In the genomic region with DNA sequence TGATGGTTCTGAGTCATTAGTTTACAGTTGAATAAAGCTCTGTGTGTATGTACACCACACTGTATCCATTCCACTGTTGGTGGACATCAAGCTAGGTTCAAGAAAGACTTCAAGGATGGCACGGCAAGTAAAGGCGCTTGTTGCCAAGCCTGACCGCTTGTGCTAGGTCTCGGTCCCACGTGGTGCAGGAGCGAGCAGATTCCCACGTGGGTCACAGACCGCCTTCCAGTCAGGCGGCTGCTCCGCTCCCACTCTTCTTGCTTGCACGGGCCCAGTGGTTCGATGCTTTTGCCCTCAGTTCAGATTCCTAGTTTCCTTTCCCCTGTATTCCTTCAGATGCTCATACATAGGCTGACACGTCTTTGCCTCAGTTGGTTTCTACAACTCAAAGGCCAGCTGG, we compare ENCODE assay signal across 8 mouse cellular contexts. TPM values are rescaled to one million over a fixed set of nuclear protein-coding genes. Genes with fewer than 3 reads are reported as not detected.
A peak's percentile ranks its signal among the peaks of the same experiment; 100 is the strongest.
DNase-seq lines count a peak whose midpoint lies in the region; ATAC-seq lines count a peak whose summit lies in the region.

No protein-coding gene starts in this region.

- peaks cover 2% of the 10 kb centered on the region; the same call in 1 of the 2 replicates for H3K36me3 ChIP-seq in kidney, embryonic 14.5 days (ENCODE audit: control insufficient read depth, insufficient read depth, low read length)
- H3K36me3 ChIP-seq in hindbrain, embryonic 12.5 days: no peaks in the 10 kb centered on the region
- no peaks in the 10 kb centered on the region for H3K36me3 ChIP-seq in midbrain, embryonic 12.5 days

- H3K4me1 ChIP-seq in kidney, embryonic 14.5 days (ENCODE audit: control insufficient read depth, insufficient read depth, low read length): peaks cover 20% of the 10 kb centered on the region
- peaks cover 26% of the 10 kb centered on the region for H3K4me1 ChIP-seq in hindbrain, embryonic 12.5 days
- H3K4me1 ChIP-seq in midbrain, embryonic 12.5 days: peaks cover 28% of the 10 kb centered on the region

- no peak overlapping the region for H3K27ac ChIP-seq in kidney, embryonic 14.5 days (ENCODE audit: low read depth, low read length)
- 0 out of 2 replicates have a peak overlapping the region, but pooled peaks have one; percentile 88 for H3K27ac ChIP-seq in hindbrain, embryonic 12.5 days
- no peak overlapping the region for H3K27ac ChIP-seq in midbrain, embryonic 12.5 days (replicated peaks)

- H3K9me3 ChIP-seq in kidney, embryonic 14.5 days (ENCODE audit: control insufficient read depth, low read length): no peaks in the 10 kb centered on the region
- no peaks in the 10 kb centered on the region for H3K9me3 ChIP-seq in hindbrain, embryonic 12.5 days (replicated peaks)
- H3K9me3 ChIP-seq in midbrain, embryonic 12.5 days: no peaks in the 10 kb centered on the region

- no peak overlapping the region for H3K9ac ChIP-seq in kidney, embryonic 14.5 days (ENCODE audit: low read depth, low read length)
- H3K9ac ChIP-seq in hindbrain, embryonic 12.5 days: peak overlapping the region; percentile 93
- peak overlapping the region; percentile 96; the same call in 1 of the 2 replicates for H3K9ac ChIP-seq in midbrain, embryonic 12.5 days (replicated peaks)

- peak overlapping the region; percentile 47 for H3K4me2 ChIP-seq in kidney, embryonic 14.5 days (replicated peaks; ENCODE audit: low read depth, low read length)
- peak overlapping the region; percentile 63 for H3K4me2 ChIP-seq in hindbrain, embryonic 12.5 days (replicated peaks)
- H3K4me2 ChIP-seq in midbrain, embryonic 12.5 days (replicated peaks): peak overlapping the region; percentile 97

- no peak for ATAC-seq in kidney, embryonic 14.5 days (ENCODE audit: low FRiP score, low TSS enrichment)
- no peak for ATAC-seq in hindbrain, embryonic 12.5 days (ENCODE audit: low FRiP score)
- ATAC-seq in midbrain, embryonic 12.5 days (ENCODE audit: low FRiP score, low read depth): no peak

- H3K4me3 ChIP-seq in kidney, embryonic 14.5 days (ENCODE audit: low read length): peak overlapping the region; percentile 67; the same call in 1 of the 2 replicates
- peak overlapping the region; percentile 89 for H3K4me3 ChIP-seq in hindbrain, embryonic 12.5 days
- H3K4me3 ChIP-seq in midbrain, embryonic 12.5 days: peak overlapping the region; percentile 95

- no peak for DNase-seq in kidney, postnatal 10 days
- peak; percentile 38 for DNase-seq in cerebellum, adult 9-10 months
- no peak for DNase-seq in left cerebral cortex, adult 9 months (ENCODE audit: low spot score in 2 of 2)
- no peak for DNase-seq in embryo, embryonic 11 days
- no peak for DNase-seq in layer of hippocampus, adult 9-11 months

- WGBS in kidney, embryonic 14.5 days: 82% methylated on average over 13 of the region's 13 CpGs
- 88% methylated on average over 13 of the region's 13 CpGs for whole genome bisulfite sequencing in hindbrain, embryonic 12.5 days
- 92% methylated on average over 13 of the region's 13 CpGs for WGBS in midbrain, embryonic 12.5 days

- no peaks in the 10 kb centered on the region for H3K27me3 ChIP-seq in kidney, embryonic 14.5 days (ENCODE audit: control insufficient read depth, insufficient read depth, low read length)
- H3K27me3 ChIP-seq in hindbrain, embryonic 12.5 days: no peaks in the 10 kb centered on the region
- H3K27me3 ChIP-seq in midbrain, embryonic 12.5 days: no peaks in the 10 kb centered on the region

RNA-seq across cellular contexts. Expression of a gene that starts 1.5 kb away (rescaled TPM):
- polyA plus RNA-seq in kidney, embryonic 14.5 days (2014; fragmentation: Nextera tagmentation; extraction: Ambion mirVana): 12.3 and 13.1 TPM in 2 replicates
- polyA plus RNA-seq in hindbrain, embryonic 12.5 days (2016; fragmentation: Nextera tagmentation; extraction: Ambion mirVana): 12.3 and 12.4 TPM in 2 replicates
- polyA plus RNA-seq in midbrain, embryonic 12.5 days (2016; fragmentation: Nextera tagmentation; extraction: Ambion mirVana): 11.8 and 13.2 TPM in 2 replicates

RNA-seq across cellular contexts. Expression of a gene that starts 1.5 kb away (rescaled TPM):
- polyA plus RNA-seq in kidney, embryonic 14.5 days (2014; fragmentation: Nextera tagmentation; extraction: Ambion mirVana): 639 and 654 TPM in 2 replicates
- 539 and 546 TPM in 2 replicates for polyA plus RNA-seq in hindbrain, embryonic 12.5 days (2016; fragmentation: Nextera tagmentation; extraction: Ambion mirVana)
- 592 and 610 TPM in 2 replicates for polyA plus RNA-seq in midbrain, embryonic 12.5 days (2016; fragmentation: Nextera tagmentation; extraction: Ambion mirVana)

RNA-seq across cellular contexts. Expression of a gene that starts 37.9 kb away (rescaled TPM):
- 5.5 and 5.9 TPM in 2 replicates for polyA plus RNA-seq in kidney, embryonic 14.5 days (2014; fragmentation: Nextera tagmentation; extraction: Ambion mirVana)
- polyA plus RNA-seq in hindbrain, embryonic 12.5 days (2016; fragmentation: Nextera tagmentation; extraction: Ambion mirVana): 2.7 and 2.8 TPM in 2 replicates
- polyA plus RNA-seq in midbrain, embryonic 12.5 days (2016; fragmentation: Nextera tagmentation; extraction: Ambion mirVana): 1.3 and 2.4 TPM in 2 replicates

Comparison
In these comparisons a context has a peak if more than half of its experiments do, and no peak if none do; other contexts are left out.
1. H3K4me2 ChIP-seq: peak in every context shown above with its lines; median percentile 97 in midbrain, embryonic 12.5 days; 63 in hindbrain, embryonic 12.5 days; 47 in kidney, embryonic 14.5 days.